Mouse (Mus musculus) ovary, postnatal 36 days (tissue): ENCODE results near the gene Med15.
"Not testable (repeated sequence)": the region's sequence is repeated elsewhere in the genome, so short reads cannot be mapped to it uniquely, and the experiment has no call there.

Experiments used
- DNase-seq: peaks from one replicate; pipeline ENCODE4 v3.0.0; 2022; ENCODE audit warnings: low spot score, mixed read lengths

The Med15 gene

GRCm38 (mm10) chr16:17617922-17618565 is 114.6 kb downstream of the Med15 start:
- peak; percentile 59 for DNase-seq

- no peak for DNase-seq
Observed at GRCm38 (mm10) chr16:17616212-17616611, 116.5 kb downstream of the Med15 start.

- not testable (repeated sequence) for DNase-seq
Observed at GRCm38 (mm10) chr16:17614740-17615139, 118.0 kb downstream of the Med15 start.

GRCm38 (mm10) chr16:17611383-17611782 is 121.3 kb downstream of the Med15 start:
- DNase-seq, result no peak

- no peak for DNase-seq
Observed at GRCm38 (mm10) chr16:17605684-17606083, 127.0 kb downstream of the Med15 start.

- DNase-seq, result no peak
Observed at GRCm38 (mm10) chr16:17604941-17605340, 127.8 kb downstream of the Med15 start.
